Mouse (Mus musculus): ENCODE data around the gene Gm11238.
"Not testable (repeated sequence)": the region's sequence is repeated elsewhere in the genome, so short reads cannot be mapped to it uniquely, and the experiment has no call there.

Gene Gm11238

DNA sequence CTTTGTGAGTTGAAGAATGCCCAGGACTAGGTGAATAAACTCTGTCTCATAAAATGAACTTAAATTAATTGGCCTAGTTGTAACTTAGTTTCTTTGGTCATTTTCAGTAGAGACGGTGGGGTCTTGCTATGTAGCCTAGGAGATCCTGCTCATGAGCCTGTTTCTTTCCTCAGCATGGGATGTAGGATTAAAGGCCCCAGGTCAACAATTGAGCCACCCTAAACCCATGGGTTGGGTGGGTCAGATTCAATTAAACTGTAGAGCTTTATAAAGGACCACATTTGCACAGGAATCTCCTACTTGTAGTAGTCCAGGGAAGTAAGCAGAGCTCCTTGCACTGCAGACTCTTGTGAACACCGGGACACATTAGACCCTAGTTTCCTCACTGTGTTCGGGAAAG lies at the start of gene Gm11238:
Gene Gm11238 (plus strand): TSS at position 301 of the 400 bp plus-strand sequence.
- not testable (repeated sequence) for DNase-seq (ENCODE audit: low spot score)

DNA sequence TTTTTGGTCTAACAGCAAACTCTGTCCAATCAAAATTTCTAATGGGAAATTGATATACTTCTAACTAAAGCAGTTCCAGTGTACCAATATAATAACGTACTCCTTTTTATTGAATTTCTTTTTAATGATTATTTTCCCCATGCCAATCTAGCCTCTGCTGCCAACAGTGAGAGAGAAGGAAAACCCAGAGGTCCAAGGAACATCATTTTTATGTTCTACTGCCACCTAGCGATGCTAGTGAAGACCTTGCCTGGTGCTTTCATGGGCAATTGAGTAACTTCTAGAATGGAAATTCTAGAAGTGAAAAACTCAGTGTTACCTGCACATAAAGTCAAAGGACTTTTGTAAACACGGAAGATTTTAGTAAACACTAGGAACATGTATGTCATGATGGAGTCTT lies 8.4 kb upstream of the Gm11238 start:
- no peak for DNase-seq (ENCODE audit: low spot score)

DNA sequence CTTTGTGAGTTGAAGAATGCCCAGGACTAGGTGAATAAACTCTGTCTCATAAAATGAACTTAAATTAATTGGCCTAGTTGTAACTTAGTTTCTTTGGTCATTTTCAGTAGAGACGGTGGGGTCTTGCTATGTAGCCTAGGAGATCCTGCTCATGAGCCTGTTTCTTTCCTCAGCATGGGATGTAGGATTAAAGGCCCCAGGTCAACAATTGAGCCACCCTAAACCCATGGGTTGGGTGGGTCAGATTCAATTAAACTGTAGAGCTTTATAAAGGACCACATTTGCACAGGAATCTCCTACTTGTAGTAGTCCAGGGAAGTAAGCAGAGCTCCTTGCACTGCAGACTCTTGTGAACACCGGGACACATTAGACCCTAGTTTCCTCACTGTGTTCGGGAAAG lies 15.0 kb downstream of the Gm11238 start, which contains the start of gene Gm11237:
Gene Gm11237 (plus strand): TSS at position 301 of the 400 bp plus-strand sequence.
- DNase-seq (ENCODE audit: low spot score) = not testable (repeated sequence)

DNA sequence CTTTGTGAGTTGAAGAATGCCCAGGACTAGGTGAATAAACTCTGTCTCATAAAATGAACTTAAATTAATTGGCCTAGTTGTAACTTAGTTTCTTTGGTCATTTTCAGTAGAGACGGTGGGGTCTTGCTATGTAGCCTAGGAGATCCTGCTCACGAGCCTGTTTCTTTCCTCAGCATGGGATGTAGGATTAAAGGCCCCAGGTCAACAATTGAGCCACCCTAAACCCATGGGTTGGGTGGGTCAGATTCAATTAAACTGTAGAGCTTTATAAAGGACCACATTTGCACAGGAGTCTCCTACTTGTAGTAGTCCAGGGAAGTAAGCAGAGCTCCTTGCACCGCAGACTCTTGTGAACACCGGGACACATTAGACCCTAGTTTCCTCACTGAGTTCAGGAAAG lies 30.1 kb downstream of the Gm11238 start, which contains the start of gene Gm11236:
Gene Gm11236 (plus strand): TSS at position 301 of the 400 bp plus-strand sequence.
- DNase-seq (ENCODE audit: low spot score) = not testable (repeated sequence)

DNA sequence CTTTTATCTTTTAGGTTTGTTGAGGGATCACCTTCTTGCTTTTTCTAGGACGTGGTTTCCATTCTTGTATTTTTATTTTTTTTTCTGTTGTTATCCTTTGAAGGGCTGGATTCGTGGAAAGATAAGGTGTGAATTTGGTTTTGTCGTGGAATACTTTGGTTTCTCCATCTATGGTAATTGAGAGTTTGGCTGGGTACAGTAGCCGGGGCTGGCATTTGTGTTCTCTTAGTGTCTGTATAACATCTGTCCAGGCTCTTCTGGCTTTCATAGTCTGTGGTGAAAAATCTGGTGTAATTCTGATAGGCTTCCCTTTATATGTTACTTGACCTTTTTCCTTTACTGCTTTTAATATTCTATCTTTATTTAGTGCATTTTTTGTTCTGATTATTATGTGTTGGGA lies 54.2 kb downstream of the Gm11238 start:
- not testable (repeated sequence) for DNase-seq (ENCODE audit: low spot score)

DNA sequence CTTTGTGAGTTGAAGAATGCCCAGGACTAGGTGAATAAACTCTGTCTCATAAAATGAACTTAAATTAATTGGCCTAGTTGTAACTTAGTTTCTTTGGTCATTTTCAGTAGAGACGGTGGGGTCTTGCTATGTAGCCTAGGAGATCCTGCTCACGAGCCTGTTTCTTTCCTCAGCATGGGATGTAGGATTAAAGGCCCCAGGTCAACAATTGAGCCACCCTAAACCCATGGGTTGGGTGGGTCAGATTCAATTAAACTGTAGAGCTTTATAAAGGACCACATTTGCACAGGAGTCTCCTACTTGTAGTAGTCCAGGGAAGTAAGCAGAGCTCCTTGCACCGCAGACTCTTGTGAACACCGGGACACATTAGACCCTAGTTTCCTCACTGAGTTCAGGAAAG lies 60.4 kb downstream of the Gm11238 start, which contains the start of gene Gm11239:
Gene Gm11239 (plus strand): TSS at position 301 of the 400 bp plus-strand sequence.
- not testable (repeated sequence) for DNase-seq (ENCODE audit: low spot score)

DNA sequence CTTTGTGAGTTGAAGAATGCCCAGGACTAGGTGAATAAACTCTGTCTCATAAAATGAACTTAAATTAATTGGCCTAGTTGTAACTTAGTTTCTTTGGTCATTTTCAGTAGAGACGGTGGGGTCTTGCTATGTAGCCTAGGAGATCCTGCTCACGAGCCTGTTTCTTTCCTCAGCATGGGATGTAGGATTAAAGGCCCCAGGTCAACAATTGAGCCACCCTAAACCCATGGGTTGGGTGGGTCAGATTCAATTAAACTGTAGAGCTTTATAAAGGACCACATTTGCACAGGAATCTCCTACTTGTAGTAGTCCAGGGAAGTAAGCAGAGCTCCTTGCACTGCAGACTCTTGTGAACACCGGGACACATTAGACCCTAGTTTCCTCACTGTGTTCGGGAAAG lies 75.5 kb downstream of the Gm11238 start, which contains the start of gene Gm428:
Gene Gm428 (plus strand): TSS at position 301 of the 400 bp plus-strand sequence.
- not testable (repeated sequence) for DNase-seq (ENCODE audit: low spot score)

Measured in ovary, postnatal 36 days (tissue).